Mouse (Mus musculus) kidney, adult 18-20 months (tissue): ENCODE results near the gene Lsm7.

ENCODE experiments used
- DNase-seq: peaks from one replicate; pipeline ENCODE4 v3.0.0; 2021

The Lsm7 gene

DNA sequence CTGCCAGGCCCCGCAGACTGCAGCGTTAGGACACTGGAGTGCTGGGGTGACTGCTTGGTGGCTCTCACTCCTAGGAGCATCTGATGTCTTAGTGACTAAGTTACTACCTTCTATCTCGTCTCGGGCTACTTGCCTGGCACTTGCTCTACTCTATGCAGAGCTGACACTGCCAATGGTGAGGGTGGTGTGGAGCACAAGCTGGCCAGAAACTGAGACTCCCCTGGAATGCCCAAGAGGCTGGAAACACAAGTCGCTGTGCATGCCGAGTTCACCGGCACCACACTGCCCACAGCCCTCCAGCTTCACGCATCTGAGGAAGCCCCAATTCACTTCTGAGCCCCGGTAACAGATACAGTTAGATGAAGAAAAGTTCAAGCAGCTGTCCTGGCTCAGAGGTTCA, 19.0 kb upstream of the Lsm7 start:
- no peak for DNase-seq

DNA sequence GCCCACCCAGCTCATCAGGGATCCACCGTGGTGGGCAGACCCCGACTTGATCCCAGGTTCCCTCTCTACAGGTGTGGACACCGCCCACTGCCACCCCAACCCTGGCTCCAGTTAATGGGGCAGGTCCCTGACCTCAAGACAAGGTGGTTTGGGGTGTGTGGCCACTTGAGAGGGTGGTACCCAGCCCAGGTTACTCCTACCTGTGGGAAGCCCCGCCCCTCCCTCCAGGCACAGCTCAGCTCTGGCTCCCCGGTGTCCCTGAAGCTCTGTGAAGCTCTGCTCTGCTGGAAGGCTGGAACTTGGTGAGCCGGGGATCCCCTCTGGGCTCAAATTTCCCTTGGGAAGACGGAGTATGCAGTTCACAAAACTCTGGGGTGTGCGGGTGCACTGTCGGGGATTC, 16.6 kb upstream of the Lsm7 start, which contains the start of gene Tmprss9:
Gene Tmprss9, plus strand, starts transcription at position 268 of the 400 bp plus-strand sequence.
- DNase-seq = peak; percentile 8

DNA sequence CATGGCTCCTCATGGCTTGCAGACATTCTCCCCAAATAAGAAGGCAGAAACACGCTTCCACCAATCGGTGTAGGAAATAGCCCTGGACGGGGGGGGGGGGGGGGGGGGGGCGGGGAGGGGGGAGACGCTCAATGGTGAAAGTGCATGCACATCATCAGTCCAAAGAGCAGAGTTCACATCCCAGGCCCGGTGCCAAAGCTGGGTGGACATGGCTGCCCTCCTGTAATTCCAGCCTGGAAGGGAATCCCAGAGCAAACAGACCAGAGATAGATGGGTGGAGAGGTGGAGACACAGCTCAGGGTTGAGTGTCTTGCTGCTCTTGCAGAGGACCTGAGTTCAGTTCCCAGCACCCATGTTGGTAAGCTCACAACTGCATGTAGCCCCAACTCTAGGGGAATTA, 16.0 kb upstream of the Lsm7 start:
- peak; percentile 78 for DNase-seq

DNA sequence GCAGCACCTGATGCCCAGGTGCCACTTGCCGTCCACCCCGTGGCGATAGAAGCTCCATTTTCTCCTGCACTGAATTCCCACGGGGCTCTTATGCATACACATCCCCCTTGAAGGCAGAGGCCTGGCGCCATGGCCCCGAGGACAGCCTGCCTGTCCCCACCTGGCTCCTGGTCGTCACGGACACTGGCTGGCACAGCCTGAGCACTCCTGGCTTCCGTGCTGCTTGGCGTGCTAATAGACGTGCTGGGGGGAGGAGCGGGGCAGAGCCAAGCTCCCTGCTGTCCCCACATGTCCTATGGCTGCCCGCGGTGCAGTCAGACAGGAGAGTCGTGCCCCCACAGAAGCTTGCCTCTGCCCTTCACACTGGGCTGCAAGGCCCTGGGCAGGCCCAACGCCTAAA, 9.4 kb upstream of the Lsm7 start:
- no peak for DNase-seq

DNA sequence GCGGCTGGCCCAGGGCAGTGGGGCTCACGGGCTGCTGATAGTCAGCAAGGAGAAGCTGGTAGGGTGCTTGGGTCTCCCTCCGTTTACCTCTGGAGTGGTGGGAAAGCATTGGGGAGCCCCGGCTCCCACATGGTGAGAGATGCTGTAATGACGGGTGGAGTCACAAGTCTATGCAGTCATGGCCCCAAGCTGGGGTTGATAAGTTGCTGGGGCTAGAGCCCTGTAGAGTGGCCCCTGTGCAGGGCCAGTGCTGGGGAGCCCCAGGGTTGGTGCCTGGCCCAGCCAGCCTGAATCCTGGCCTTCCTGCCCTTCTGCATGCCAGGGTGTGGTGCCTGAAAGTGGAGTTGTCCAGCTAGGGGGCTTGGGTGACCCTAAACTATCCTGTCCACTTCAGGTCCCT, 7.3 kb upstream of the Lsm7 start:
- no peak for DNase-seq

DNA sequence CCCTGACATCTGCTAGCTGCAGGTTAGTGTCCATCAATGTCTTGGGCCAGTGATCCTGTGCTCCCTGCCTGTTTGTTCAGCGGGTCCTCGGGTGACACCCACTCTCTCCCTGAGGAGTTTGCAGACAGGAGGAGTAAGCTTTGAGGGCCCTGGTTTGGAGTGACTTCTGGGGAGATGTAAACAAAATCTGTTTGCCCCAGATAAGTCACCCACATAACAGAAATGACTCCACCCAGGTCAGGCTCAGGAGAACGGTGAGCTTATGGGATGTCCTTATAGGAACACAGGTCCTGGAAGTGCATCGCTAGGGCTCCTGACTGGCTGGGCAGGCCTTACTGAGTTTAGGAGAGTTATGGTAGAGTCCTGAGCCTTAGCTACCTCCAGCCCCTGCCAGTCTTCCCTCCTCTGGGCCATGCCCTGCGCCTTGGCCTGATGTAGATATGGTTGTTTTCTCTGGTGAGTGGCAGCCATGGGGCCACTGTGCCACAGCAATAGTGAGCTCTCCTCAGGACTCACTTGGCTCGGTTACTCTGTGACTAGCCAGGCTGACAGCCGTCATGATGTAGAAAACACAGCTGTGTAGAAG, 3.4 kb upstream of the Lsm7 start:
- DNase-seq = no peak

DNA sequence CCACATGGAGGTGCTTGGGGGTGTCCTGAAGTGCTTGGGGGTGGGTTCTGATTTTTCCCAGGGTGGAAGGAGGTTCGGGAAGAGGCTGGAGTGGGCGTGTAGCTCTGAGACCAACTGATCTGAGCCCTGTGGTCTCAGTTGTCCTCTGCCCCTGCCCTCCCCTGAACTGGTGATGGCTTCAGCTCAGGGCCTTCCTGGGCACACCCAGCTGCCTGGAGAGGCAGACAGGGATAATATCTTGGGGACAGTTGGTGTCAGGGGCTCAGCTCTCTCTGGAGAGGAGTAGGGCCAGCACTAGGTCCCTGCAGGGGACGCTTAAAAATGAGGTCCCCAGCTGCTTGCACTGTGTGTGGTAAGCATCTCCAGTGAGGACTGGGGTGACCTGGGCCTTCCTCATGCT, 2.8 kb upstream of the Lsm7 start:
- no peak for DNase-seq

DNA sequence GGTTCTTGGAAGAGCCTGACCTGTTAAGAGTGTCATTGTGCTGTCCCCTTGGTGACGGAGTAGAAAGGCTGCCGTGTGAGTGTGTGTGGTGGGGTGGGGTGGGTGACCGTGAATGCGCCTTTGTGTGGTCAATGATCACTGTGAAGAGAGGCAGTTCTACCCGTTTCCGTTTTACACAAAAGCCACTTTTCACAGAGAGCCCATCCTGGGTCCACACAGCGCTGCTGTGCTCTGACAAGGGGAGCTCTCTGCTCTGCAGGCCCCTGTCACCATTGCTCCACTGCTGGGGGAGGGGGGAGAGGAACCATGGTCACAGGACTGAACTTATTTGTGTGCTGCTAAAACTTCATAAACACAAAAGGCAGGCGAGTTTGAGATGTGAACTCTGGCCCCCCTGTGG, 2.4 kb upstream of the Lsm7 start:
- DNase-seq = no peak

DNA sequence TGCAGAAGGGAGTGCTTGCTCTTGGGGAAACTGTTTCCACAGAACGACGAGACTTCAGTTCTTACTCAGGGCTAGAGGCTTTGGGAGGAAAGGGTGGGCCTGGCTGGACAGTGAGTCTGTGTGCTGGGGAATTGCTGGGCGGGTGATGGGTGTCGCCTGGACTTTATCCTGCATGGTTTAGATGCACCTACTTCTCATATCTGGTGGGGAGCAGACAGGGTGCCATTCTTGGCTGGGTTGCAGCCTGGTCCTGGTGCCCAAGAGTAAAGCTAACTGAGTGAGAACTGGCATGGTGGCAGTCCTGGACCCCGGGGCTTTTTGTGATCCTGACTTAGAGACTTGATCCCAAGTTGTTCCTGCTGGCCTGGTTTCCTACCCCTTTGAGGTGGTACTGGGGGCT, 1.9 kb upstream of the Lsm7 start:
- no peak for DNase-seq

DNA sequence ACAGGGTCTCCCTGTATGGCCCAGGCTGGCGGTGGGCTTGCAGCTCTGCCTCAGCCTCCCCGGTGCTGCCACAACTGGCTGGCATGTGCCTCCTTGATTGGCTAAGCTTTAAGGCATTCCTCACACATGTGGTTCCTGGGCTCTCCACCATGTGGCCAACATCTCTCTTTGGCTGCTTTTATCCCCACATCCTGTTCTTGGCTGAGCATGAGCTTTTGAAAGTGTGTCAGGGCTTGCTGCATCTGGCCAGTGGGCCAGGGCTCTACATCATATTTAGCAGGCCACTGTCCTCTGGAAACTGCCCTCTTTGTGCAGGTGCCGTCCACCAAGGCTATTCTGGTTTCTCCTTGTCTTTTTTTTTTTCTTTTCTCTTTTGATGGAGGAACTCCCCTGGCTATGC, 1.3 kb upstream of the Lsm7 start:
- DNase-seq = no peak

DNA sequence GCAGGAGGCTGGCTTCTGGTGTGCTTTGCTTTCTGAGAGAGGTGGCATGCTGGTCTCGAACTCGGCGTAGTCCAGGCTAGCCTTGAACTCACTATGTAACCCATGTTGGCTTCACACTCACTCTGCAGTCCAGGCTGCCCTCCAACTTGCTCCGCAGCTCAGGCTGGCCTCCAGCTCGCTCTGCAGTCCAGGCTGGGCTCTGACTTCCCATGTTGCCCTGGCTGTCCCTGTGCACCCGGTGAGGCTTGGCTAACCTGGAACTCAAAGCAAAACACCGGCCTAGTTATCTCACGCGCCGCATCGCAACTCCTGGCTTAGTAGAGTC, 702 bp upstream of the Lsm7 start:
- DNase-seq = no peak

DNA sequence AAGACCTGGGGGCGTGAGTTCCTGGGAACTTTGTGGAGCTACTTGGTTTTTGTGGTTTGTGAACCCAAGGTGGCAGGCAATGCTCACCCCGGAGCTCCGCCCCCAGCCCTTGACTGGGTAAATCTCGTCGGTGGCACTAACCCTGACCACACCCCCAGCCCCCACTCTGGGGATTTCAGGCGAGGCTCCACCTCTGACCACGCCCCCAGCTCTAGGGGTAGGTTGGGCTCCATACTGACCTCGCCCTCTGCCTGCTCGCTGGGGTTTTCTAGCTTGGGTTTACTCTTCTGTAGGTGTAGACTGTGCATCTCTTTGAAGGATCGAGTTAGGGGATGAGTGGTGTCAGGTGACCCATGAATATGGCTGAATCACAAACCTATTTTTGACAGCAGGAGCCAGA, 6.4 kb downstream of the Lsm7 start:
- DNase-seq = no peak

DNA sequence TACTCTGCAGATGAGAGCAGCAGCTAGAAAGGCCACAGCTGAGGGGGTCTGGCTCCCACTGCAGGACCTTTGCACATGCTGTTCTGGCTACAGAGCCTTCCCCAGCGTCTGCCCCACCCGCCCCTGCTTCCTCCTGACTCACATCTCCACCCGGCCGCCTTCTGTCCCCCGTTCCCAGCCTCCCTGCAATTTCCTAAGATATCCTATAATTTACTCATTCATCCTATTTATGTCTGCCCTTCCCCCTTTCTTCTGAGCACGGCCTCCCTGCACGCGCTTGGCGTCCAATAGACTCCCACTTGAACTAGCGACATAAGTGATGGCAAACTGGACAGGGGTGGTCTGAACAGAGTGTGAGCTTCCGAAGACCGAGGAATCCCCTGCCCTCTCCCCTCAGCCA, 9.3 kb downstream of the Lsm7 start:
- no peak for DNase-seq

DNA sequence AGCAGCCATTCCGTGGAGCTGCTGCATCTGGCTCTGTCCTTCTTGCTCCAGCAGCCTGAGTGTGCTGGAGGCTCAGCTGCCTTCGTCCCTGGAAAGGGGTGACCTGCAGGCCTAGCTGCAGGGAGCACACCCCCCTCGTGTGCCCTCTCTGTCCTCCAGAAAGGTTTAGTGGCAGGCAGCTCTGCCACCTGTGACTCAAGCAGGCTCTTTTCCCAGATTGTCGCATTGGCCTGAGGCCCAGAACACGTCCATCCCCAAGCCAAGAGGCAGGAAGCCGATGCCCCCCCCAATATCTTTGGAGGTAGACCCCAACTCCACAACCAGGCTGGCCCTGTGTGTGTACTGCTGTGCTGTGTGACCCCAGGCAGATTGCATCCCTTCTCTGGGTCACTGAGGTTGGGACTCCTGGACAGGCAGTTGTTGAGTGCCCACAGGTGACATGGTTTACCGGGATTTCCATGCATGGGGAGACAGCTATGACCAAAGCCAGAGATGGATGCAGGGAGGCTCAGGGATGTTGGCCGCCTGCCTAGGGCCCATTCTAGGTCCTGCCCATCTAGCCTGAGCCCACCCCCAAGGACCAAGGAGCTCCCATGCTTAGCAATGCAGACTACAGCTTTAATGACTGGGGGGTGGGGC, 9.8 kb downstream of the Lsm7 start:
- no peak for DNase-seq

DNA sequence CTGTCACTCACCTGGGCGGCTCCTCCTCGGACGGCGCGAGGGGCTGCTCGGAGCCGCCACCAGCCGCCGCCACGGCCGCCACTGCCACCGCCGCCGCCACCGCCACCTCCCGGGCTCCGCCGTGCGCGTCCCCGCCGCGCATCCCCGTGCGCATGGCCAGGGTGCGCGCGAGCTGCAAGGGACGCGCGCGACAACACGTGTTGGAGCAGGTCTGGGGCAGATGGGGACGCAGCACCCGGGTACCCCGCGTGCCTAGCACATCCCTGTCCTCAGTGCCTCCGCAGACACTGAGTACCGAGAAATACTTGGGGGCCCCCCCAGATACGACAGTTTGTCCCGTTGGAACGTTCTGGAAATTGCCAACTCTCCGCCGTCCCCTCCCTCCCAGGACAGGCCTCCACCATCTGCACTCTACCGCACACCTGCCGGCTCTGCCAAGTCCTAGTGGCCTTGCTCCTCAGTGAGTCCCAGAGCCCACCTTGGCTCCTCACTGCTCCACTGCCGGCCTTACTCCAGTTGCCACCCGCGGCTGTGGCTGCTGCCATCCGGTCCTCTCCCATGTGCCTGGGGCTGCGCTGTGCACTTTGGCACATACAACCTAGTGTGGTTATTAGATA, 11.0 kb downstream of the Lsm7 start, which contains the start of gene Lingo3:
Gene Lingo3, minus strand, starts transcription at position 109 of the 617 bp plus-strand sequence.
- DNase-seq = no peak

DNA sequence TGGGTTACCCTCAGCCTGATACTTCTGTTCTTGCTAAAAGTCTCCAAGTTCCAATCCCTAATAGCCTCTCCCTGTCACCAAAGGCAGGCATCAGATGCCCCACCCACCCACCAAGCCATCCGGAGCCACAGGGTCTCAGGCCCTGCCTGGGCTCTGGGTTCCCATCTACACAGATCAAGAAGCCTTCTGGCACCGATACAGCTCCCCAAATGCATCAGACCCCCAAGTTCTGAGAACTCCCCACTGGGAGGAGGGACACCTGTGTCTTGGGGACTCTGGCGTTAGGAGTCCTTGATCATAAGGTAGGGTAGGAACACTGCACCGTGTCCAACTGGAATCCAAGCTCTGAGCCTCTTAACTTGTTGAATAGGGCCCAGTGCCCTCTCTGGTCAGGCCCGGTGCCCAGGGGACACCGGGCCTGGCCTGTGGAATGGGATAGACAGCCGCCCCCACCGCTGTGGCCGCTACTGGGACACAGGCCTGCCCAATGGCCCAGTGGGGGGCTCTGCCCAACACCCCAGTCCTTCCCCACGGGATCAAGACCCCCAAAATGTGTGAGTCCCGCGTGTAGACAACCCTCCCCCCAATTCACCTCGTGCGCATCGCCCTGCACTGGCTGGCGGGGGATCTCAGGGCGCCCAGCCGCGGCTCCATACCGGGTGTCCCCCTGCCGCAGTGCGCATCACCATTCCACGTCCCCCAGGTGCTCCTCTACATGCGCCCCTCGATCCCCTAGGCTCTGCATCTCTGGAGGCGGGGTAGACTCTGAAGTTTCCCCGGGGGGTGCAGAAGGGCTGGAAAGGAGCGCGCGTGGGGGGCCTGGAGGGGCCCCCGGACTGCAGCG, 11.7 kb downstream of the Lsm7 start:
- no peak for DNase-seq

DNA sequence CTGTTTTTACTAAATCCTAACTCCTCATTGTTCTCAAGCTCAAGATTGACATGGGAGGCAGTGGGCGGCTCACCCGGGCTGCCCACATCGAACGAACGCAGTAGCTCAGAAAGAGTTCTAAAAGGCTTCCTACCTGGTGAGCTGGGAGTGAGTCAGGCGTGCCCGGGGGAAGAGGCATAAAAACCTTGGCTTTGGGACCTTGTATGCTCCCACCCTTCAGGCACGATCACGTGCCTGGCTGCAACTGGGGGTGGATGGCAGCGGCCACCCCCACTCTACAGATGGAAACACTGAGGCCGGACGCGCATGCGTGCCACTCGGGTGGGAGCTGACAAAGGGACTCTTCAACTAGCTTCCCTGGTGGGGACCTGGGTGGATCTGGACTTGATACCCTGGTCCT, 12.7 kb downstream of the Lsm7 start:
- no peak for DNase-seq

DNA sequence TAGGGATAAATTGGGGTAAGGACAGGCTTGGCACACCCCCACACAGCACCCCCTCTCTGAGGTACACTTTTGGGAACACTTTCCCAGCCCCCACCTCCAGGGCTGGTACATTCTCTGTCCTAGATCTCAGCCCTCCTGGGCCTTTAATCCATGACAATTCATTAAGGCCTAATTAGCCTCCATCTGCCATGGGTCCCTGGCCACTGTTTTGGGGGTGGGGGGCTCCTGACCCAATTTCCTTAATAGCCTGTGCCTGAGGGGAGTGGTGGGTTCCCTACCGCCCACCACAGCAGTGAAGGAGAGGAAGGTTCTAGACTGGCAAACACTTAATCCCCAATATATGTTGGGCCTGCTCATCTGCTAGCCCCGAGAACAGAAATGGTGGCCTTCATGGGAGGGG, 13.3 kb downstream of the Lsm7 start:
- no peak for DNase-seq

DNA sequence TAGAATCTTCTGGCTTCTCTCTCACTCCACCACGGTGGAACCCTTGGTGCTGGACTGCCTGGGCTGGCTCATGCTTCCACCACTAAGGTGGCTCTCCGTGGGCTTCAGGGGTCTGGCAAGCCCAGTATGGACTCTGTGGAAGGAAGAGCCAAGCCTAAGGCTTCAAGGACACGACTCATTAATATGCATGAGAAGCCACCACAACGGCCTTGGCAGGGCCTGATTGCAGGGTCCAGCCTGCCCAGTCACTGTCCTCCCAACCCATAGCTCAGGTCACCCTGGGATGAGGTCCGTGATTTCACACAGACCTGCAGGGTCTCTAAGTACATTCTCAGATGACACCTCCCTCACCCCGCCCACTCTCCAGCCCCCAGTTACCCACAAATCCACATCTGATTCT, 15.2 kb downstream of the Lsm7 start:
- DNase-seq = no peak

DNA sequence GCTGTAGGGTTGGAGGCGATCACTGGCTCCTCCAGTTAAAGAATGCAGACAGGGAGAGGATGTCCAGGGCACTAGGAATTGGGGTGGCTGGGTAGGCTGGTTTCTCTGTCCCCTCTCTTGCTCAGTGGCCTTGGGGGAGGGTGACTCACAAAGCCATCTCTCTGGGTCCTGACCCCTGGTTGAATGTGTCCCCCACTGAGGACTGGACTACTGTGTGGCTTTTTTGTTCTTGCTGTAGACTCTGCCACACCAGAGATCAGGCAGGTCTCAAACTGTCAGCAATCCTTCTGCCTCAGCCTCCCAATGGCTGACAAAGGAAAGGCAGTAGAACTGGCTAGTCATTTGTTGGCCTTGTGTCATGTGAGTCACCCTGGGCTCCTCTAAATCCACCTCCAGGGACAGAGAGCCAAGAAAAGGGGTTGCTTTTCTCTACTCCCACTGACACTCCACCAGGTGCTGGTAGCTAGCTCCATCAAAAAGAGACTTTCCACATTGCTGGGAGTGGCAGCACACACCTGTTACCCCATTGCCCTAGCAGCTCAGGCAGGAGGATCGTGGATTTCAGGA, 16.6 kb downstream of the Lsm7 start:
- no peak for DNase-seq

DNA sequence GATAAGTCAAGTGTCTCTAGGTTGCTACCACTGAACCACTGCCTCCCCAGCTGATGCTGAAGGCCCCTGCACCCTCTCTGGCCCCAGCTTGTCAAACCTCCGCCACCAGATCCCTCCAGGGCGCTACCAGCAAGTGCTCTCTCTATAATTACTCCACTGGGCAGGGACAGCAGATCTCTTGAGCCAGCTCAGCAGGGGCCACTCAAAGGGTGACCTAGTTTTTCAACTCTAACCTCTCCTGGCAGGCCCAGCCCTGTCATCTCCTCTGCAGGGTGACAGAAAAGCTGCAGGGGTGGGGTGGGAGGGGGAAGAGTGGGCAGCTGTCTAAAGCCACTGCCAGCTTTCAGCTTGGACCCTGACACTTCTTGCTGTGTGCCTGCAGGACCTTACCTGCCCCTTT, 17.2 kb downstream of the Lsm7 start:
- no peak for DNase-seq

DNA sequence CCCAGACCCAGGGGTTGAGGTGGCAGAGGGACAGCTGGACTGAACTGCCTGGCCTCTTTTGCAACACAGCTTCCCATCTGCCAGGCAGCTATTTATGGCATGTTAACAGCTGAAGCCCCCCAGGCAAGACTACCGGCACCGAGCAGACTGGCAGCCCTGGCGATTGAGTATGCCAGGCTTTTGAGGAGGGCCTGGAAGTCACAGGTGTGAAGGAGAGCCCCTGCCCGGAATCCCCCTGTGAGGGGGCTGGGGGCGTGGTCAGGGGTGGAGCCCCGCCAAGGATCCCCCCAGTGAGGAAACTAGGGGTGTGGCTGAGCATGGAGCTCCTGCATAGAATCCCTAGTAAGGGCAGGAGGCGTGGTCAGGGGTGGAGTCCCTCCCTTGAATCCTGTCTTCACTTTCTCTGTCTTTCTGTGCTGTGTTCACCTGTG, 18.0 kb downstream of the Lsm7 start:
- DNase-seq = no peak

DNA sequence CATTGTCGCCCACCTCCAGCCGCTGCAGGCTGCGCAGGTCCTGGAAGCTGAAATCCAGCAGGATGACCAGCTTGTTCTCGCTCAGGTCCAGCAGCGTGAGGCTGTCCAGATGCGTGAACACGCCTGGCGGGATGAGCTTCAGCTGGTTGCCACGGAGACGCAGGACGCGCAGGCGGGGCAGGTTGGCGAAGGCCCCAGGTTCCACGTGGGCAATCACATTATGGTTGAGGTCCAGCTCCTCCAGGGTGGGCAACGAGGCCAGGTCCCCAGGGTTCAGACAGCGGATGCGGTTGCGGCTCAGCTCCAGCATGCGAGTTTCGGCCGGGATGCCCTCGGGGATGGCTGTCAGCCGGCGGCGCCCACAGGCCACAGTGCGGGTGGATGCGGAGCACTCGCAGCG, 19.4 kb downstream of the Lsm7 start:
- no peak for DNase-seq

DNA sequence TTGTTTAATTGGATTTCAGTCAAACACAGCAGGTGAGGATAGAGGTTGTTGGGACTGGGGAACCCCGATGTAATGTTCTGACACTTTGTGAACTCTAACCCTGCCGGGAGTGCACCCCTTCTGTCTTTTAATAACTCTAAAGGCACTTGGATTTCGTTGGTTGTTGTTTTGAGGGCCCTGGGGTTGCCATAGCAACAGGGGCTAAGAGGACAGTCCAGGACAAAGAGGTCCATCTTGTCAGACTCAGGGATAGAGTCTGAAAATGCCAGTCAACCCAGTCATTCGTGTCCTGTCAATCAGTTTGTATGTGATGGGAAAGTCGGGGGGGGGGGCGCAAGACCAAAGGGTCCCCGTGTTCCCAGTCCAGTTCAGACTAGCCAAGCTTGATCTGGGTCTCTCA, 22.2 kb downstream of the Lsm7 start:
- no peak for DNase-seq
